Mouse (Mus musculus) midbrain, embryonic 16.5 days (tissue): ENCODE data around the gene Gm36028. TPM values are rescaled to one million over a fixed set of nuclear protein-coding genes. Genes with fewer than 3 reads are reported as not detected.
A peak's percentile ranks its signal among the peaks of the same experiment; 100 is the strongest.

ENCODE experiments used
- ATAC-seq: fragments of 200-750 bp; cut with Nextera tagmentation; 2 replicates; pipeline ENCODE4 v1.8.0; 2017; ENCODE audit warnings: moderate TSS enrichment
- H3K27ac ChIP-seq: fragments of 300-500 bp; sonication (generic); 2 replicates; pipeline ENCODE4 v1.5.1; 2014; ENCODE audit warnings: mild to moderate bottlenecking, low read length, mixed read lengths
- H3K27me3 ChIP-seq: fragments of 300-500 bp; sonication (generic); 2 replicates; pipeline ENCODE4 v1.6.1; 2014; ENCODE audit warnings: low read depth, low read length, mixed read lengths; ENCODE audit not compliant: control insufficient read depth, insufficient read depth
- H3K36me3 ChIP-seq: fragments of 300-500 bp; sonication (generic); 2 replicates; pipeline ENCODE4 v1.6.1; 2014; ENCODE audit warnings: mild to moderate bottlenecking, low read length, moderate library complexity, mixed read lengths; ENCODE audit not compliant: control insufficient read depth, insufficient read depth
- H3K4me1 ChIP-seq: fragments of 300-500 bp; sonication (generic); 2 replicates; pipeline ENCODE4 v1.6.1; 2014; ENCODE audit warnings: mild to moderate bottlenecking, low read length, mixed read lengths; ENCODE audit not compliant: control insufficient read depth, insufficient read depth
- H3K4me2 ChIP-seq: fragments of 300-500 bp; sonication (generic); 2 replicates; pipeline ENCODE4 v1.6.1; 2014; ENCODE audit warnings: mild to moderate bottlenecking, low read length, mixed read lengths
- H3K4me3 ChIP-seq: fragments of 300-500 bp; sonication (generic); 2 replicates; pipeline ENCODE4 v1.5.1; 2014; ENCODE audit warnings: low read depth, mild to moderate bottlenecking, low read length, moderate library complexity, mixed read lengths
- H3K9ac ChIP-seq: fragments of 300-500 bp; sonication (generic); 2 replicates; pipeline ENCODE4 v1.6.1; 2014; ENCODE audit warnings: low read depth, low read length, mixed read lengths
- H3K9me3 ChIP-seq: fragments of 300-500 bp; sonication (generic); replicated peaks from 2 replicates; pipeline ENCODE4 v1.6.1; 2014; ENCODE audit warnings: mild to moderate bottlenecking, low read length, mixed read lengths; ENCODE audit not compliant: control insufficient read depth, poor library complexity, severe bottlenecking
- WGBS: fragments of 180-500 bp; shearing (Covaris S2); extraction: QIAGEN DNeasy Blood & Tissue Kit; methylation state at CpG from one replicate; pipeline ENCODE4 v1.1.7; 2014; 5-methylcytosine and 5-hydroxymethylcytosine counted together
- polyA plus RNA-seq: library from polyadenylated mRNA; unstranded; fragments of >200 nt; fragmentation: Nextera tagmentation; extraction: Ambion mirVana; gene quantifications from 2 replicates; pipeline ENCODE4 v1.2.1, GENCODE M21; 2015

Gm36028 gene
- polyA plus RNA-seq, 1 experiment from 2014 or later, result not detected

GRCm38 (mm10) chr16:37824778-37825505 lies 36.0 kb downstream of the Gm36028 start:
- 95% methylated on average over 12 of the region's 12 CpGs for WGBS
- 0 out of 2 replicates have a peak, but pooled peaks cover 4% of the 10 kb centered on the region for H3K36me3 ChIP-seq
- no peaks in the 10 kb centered on the region; the same call in 1 of the 2 replicates for H3K4me1 ChIP-seq
- no peak overlapping the region for H3K4me2 ChIP-seq
- H3K27me3 ChIP-seq, result no peaks in the 10 kb centered on the region
- ATAC-seq, result no peak
- no peak overlapping the region for H3K4me3 ChIP-seq
- no peaks in the 10 kb centered on the region for H3K9me3 ChIP-seq
- no peak overlapping the region for H3K27ac ChIP-seq
- no peak overlapping the region for H3K9ac ChIP-seq

- Histone ChIP-seq H3K4me2 (no peak overlapping the region), H3K9ac (no peak overlapping the region), H3K27me3 (no peaks in the 10 kb centered on the region), H3K4me1 (no peaks in the 10 kb centered on the region; the same call in 1 of the 2 replicates), H3K4me3 (no peak overlapping the region), H3K27ac (no peak overlapping the region), H3K9me3 (no peaks in the 10 kb centered on the region), H3K36me3 (0 out of 2 replicates have a peak, but pooled peaks cover under 1% of the 10 kb centered on the region)
- ATAC-seq, result no peak
- 79% methylated on average over 5 of the region's 5 CpGs for WGBS
These were observed 37.0 kb downstream of the Gm36028 start for GRCm38 (mm10) chr16:37823949-37824348.

DNA sequence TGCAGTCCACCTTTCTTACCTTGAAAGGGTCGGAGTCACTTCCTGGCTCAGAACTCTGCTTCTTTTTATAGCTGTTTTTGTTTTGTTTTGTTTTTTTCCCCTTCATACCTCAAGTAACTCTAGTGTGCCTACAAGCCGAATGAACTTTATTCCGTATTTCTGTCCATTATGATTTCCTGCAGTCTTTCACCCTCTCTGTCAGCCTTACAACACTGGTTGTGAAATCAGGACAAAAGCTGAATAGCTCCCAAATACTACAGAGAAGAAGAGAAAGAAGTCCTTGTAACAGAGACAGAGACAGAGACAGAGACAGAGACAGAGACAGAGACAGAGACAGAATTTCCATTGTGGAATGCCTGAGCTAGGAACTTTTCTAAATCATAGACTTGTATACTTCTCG lies 43.0 kb downstream of the Gm36028 start:
- H3K4me1 ChIP-seq, result peaks cover 12% of the 10 kb centered on the region
- H3K27ac ChIP-seq, result no peak overlapping the region
- no peak for ATAC-seq
- 95% methylated on average over 4 of the region's 4 CpGs for WGBS
- H3K36me3 ChIP-seq, result no peaks in the 10 kb centered on the region
- no peak overlapping the region for H3K4me3 ChIP-seq
- H3K9ac ChIP-seq, result no peak overlapping the region
- no peaks in the 10 kb centered on the region for H3K9me3 ChIP-seq
- no peak overlapping the region for H3K4me2 ChIP-seq
- H3K27me3 ChIP-seq, result no peaks in the 10 kb centered on the region

- Histone ChIP-seq H3K4me1 (peaks cover 15% of the 10 kb centered on the region), H3K9me3 (no peaks in the 10 kb centered on the region), H3K4me3 (no peak overlapping the region; the same call in 1 of the 2 replicates), H3K27ac (peak overlapping the region; percentile 81), H3K9ac (no peak overlapping the region), H3K36me3 (no peaks in the 10 kb centered on the region), H3K27me3 (no peaks in the 10 kb centered on the region), H3K4me2 (peak overlapping the region; percentile 42)
- 17% methylated on average over 7 of the region's 7 CpGs for WGBS
- ATAC-seq, result peak; percentile 95
These were observed 46.5 kb downstream of the Gm36028 start for GRCm38 (mm10) chr16:37814383-37814971.

GRCm38 (mm10) chr16:37813691-37814382 lies 47.1 kb downstream of the Gm36028 start:
- peak overlapping the region; percentile 42 for H3K4me2 ChIP-seq
- WGBS, result 33% methylated on average over 5 of the region's 5 CpGs
- H3K27ac ChIP-seq, result peak overlapping the region; percentile 73
- H3K9me3 ChIP-seq, result no peaks in the 10 kb centered on the region
- no peaks in the 10 kb centered on the region for H3K36me3 ChIP-seq
- H3K27me3 ChIP-seq, result no peaks in the 10 kb centered on the region
- peak overlapping the region; percentile 14; the same call in 1 of the 2 replicates for H3K4me3 ChIP-seq
- H3K9ac ChIP-seq, result peak overlapping the region; percentile 18; the same call in 1 of the 2 replicates
- peaks cover 20% of the 10 kb centered on the region for H3K4me1 ChIP-seq
- peak; percentile 23 for ATAC-seq

DNA sequence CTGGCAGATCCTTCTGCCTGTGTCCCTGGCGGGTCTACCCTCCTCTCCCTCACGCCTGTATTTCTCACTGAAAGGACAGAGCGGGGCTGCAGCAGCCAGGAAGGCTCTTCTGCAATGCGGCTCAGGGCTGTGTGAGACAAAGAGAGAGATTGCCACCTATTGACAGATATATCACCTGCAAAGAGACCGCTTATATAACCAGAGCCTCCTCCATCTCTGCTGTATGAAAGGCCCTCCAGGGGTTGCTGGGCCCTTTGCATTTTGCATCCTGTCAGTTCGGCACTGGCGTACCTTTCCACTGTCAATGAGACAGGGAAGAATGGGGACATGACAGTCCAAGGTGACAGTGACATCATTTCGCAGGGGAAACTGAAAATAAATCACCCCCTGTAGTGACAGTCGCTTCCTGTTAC lies 48.5 kb downstream of the Gm36028 start:
- peak; percentile 87 for ATAC-seq
- Histone ChIP-seq H3K4me1 (peaks cover 20% of the 10 kb centered on the region), H3K4me3 (no peak overlapping the region), H3K4me2 (peak overlapping the region; percentile 31; the same call in 1 of the 2 replicates), H3K9ac (peak overlapping the region; percentile 31; the same call in 1 of the 2 replicates), H3K9me3 (no peaks in the 10 kb centered on the region), H3K27ac (peak overlapping the region; percentile 54), H3K36me3 (no peaks in the 10 kb centered on the region), H3K27me3 (no peaks in the 10 kb centered on the region)
- WGBS, result 26% methylated on average over 9 of the region's 9 CpGs

- Histone ChIP-seq H3K4me3 (no peak overlapping the region), H3K9ac (peak overlapping the region; percentile 31; the same call in 1 of the 2 replicates), H3K27ac (peak overlapping the region; percentile 54), H3K4me1 (peaks cover 20% of the 10 kb centered on the region), H3K27me3 (no peaks in the 10 kb centered on the region), H3K9me3 (no peaks in the 10 kb centered on the region), H3K36me3 (no peaks in the 10 kb centered on the region), H3K4me2 (no peak overlapping the region)
- 0 out of 2 replicates have a peak, but pooled peaks have one; percentile 3 for ATAC-seq
- WGBS, result 93% methylated on average over 8 of the region's 8 CpGs
These were observed 49.1 kb downstream of the Gm36028 start for GRCm38 (mm10) chr16:37811874-37812273.

DNA sequence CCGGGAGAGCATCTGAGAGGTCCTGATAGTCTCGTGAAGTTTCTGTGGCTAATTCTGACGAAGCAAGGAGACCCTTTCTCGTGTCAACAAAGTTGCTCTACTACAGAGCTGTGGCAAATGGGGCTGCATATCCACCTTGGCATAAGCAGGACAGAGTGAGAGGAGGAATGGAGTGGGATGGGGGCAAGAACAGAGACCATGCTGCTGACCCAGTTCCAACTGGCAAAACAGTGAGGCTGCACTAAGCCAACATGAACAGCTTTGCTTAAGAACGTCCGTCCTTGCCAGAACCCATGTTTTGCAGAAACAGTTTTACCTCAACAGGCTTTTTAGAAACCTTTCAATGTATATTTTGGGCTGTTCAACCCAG lies 51.3 kb downstream of the Gm36028 start:
- 74% methylated on average over 6 of the region's 6 CpGs for WGBS
- H3K27me3 ChIP-seq, result no peaks in the 10 kb centered on the region
- no peak overlapping the region for H3K27ac ChIP-seq
- no peak overlapping the region for H3K9ac ChIP-seq
- no peaks in the 10 kb centered on the region for H3K36me3 ChIP-seq
- no peak overlapping the region for H3K4me3 ChIP-seq
- H3K4me1 ChIP-seq, result peaks cover 17% of the 10 kb centered on the region
- H3K9me3 ChIP-seq, result no peaks in the 10 kb centered on the region
- no peak for ATAC-seq
- no peak overlapping the region for H3K4me2 ChIP-seq
